In genomic region chr10:18197206-18197979, GRCm38 (mm10) we compare ENCODE assay signal across 8 mouse cellular contexts. TPM values are rescaled to one million over a fixed set of nuclear protein-coding genes. Genes with fewer than 3 reads are reported as not detected.
DNase-seq lines count a peak whose midpoint lies in the region; ATAC-seq and TF ChIP-seq lines count a peak whose summit lies in the region.

No protein-coding gene starts in this region.

- H3K27me3 ChIP-seq in forebrain, embryonic 13.5 days: no peaks in the 10 kb centered on the region
- H3K27me3 ChIP-seq in hindbrain, embryonic 10.5 days (ENCODE audit: insufficient read depth, poor library complexity, severe bottlenecking): no peaks in the 10 kb centered on the region
- H3K27me3 ChIP-seq in neural tube, embryonic 15.5 days (replicated peaks): no peaks in the 10 kb centered on the region

- TF ChIP-seq CTCF in lung, adult 2 months (IDR thresholded peaks at IDR 0.05; ENCODE audit: insufficient read depth, low read length): peak; percentile 55

- no peak for TF ChIP-seq POLR2A in lung, adult 2 months (IDR thresholded peaks at IDR 0.05; ENCODE audit: borderline replicate concordance, extremely low read depth, low read depth, low read length)

- peak overlapping the region; percentile 44 for H3K4me2 ChIP-seq in forebrain, embryonic 13.5 days
- H3K4me2 ChIP-seq in neural tube, embryonic 15.5 days: peak overlapping the region; percentile 52

- WGBS in forebrain, embryonic 13.5 days: 62% methylated on average over 14 of the region's 14 CpGs
- 58% methylated on average over 14 of the region's 14 CpGs for WGBS in hindbrain, embryonic 10.5 days
- WGBS in lung, adult 2 months: 41% methylated on average over 14 of the region's 14 CpGs
- WGBS in neural tube, embryonic 15.5 days: 60% methylated on average over 14 of the region's 14 CpGs

- H3K9me3 ChIP-seq in forebrain, embryonic 13.5 days (replicated peaks): no peaks in the 10 kb centered on the region
- no peaks in the 10 kb centered on the region for H3K9me3 ChIP-seq in hindbrain, embryonic 10.5 days
- H3K9me3 ChIP-seq in neural tube, embryonic 15.5 days (replicated peaks): no peaks in the 10 kb centered on the region

- no peaks in the 10 kb centered on the region for H3K36me3 ChIP-seq in forebrain, embryonic 13.5 days (ENCODE audit: poor library complexity, severe bottlenecking)
- H3K36me3 ChIP-seq in hindbrain, embryonic 10.5 days: no peaks in the 10 kb centered on the region
- no peaks in the 10 kb centered on the region for H3K36me3 ChIP-seq in neural tube, embryonic 15.5 days

- no peaks in the 10 kb centered on the region for H3K4me1 ChIP-seq in forebrain, embryonic 13.5 days
- H3K4me1 ChIP-seq in hindbrain, embryonic 10.5 days (replicated peaks): peaks cover 19% of the 10 kb centered on the region
- peaks cover 4% of the 10 kb centered on the region for H3K4me1 ChIP-seq in lung, adult 2 months (ENCODE audit: control insufficient read depth, insufficient read depth, low read length)
- no peaks in the 10 kb centered on the region for H3K4me1 ChIP-seq in neural tube, embryonic 15.5 days

- ATAC-seq in forebrain, embryonic 13.5 days: peak; percentile 79
- ATAC-seq in neural tube, embryonic 15.5 days (ENCODE audit: low FRiP score): 0 out of 2 replicates have a peak, but pooled peaks have one; percentile 61

- peak overlapping the region; percentile 13; the same call in 1 of the 2 replicates for H3K4me3 ChIP-seq in forebrain, embryonic 13.5 days
- H3K4me3 ChIP-seq in hindbrain, embryonic 10.5 days: peak overlapping the region; percentile 28
- H3K4me3 ChIP-seq in lung, adult 2 months (replicated peaks; ENCODE audit: extremely low read depth, low read depth, low read length): peak overlapping the region; percentile 52
- H3K4me3 ChIP-seq in neural tube, embryonic 15.5 days (replicated peaks): 0 out of 2 replicates have a peak overlapping the region, but pooled peaks have one; percentile 9

- peak; percentile 68 for DNase-seq in Muller cell, postnatal 12 days (ENCODE audit: inconsistent ontology term)
- peak; percentile 58 for DNase-seq in cerebellum, adult 11 months
- DNase-seq in hindbrain, embryonic 10.5 days (ENCODE audit: low spot score): peak; percentile 58
- peak; percentile 39 to 82 for DNase-seq in layer of hippocampus, adult 8-10 months (ENCODE audit: low spot score in 2 of 2)
- peak; percentile 45 for DNase-seq in lung, adult 2 months
- DNase-seq in thymus, postnatal 0 days (ENCODE audit: low spot score): peak; percentile 83

- no peak overlapping the region for H3K27ac ChIP-seq in forebrain, embryonic 13.5 days
- no peak overlapping the region for H3K27ac ChIP-seq in hindbrain, embryonic 10.5 days
- no peak overlapping the region for H3K27ac ChIP-seq in neural tube, embryonic 15.5 days (replicated peaks)

- H3K9ac ChIP-seq in forebrain, embryonic 13.5 days: no peak overlapping the region
- no peak overlapping the region for H3K9ac ChIP-seq in neural tube, embryonic 15.5 days (replicated peaks)

RNA-seq across cellular contexts. Expression of gene Ect2l, which starts 13.3 kb away (rescaled TPM):
- 0.58 TPM in 1 of 2 replicates, not detected in the other for polyA plus RNA-seq in forebrain, embryonic 13.5 days (2015; fragmentation: Nextera tagmentation; extraction: Ambion mirVana)
- polyA plus RNA-seq in hindbrain, embryonic 10.5 days (2016; fragmentation: Nextera tagmentation; extraction: Ambion mirVana): 0.30 and 0.54 TPM in 2 replicates
- under 1 TPM in 3 of 4 experiments, not detected in 1; 0.59 to 0.73 (median 0.66) TPM for total RNA-seq in layer of hippocampus, adult 8-10 months (2022)
- 0.92 and 1.5 TPM in 2 replicates for polyA plus RNA-seq in lung, adult 2 months (2012; rRNA removed)
- 0.49 and 0.73 TPM in 2 replicates for polyA plus RNA-seq in neural tube, embryonic 15.5 days (2015; fragmentation: Nextera tagmentation; extraction: Ambion mirVana)
- 1.2 and 1.5 TPM in 2 replicates for polyA plus RNA-seq in thymus, postnatal 0 days (2015; fragmentation: Nextera tagmentation; extraction: Ambion mirVana)

RNA-seq across cellular contexts. Expression of gene Ccdc28a, which starts 37.4 kb away (rescaled TPM):
- 6.8 and 7.2 TPM in 2 replicates for polyA plus RNA-seq in forebrain, embryonic 13.5 days (2015; fragmentation: Nextera tagmentation; extraction: Ambion mirVana)
- 5.9 and 8.3 TPM in 2 replicates for polyA plus RNA-seq in hindbrain, embryonic 10.5 days (2016; fragmentation: Nextera tagmentation; extraction: Ambion mirVana)
- total RNA-seq in layer of hippocampus, adult 8-10 months (2022): 10 to 100 TPM; 27.5 to 41.9 (median 33.9) TPM
- polyA plus RNA-seq in lung, adult 2 months (2012; rRNA removed): 13.7 and 19.2 TPM in 2 replicates
- 7.7 and 8.6 TPM in 2 replicates for polyA plus RNA-seq in neural tube, embryonic 15.5 days (2015; fragmentation: Nextera tagmentation; extraction: Ambion mirVana)
- polyA plus RNA-seq in thymus, postnatal 0 days (2015; fragmentation: Nextera tagmentation; extraction: Ambion mirVana): 25.9 and 29.2 TPM in 2 replicates
